Mouse (Mus musculus) thymus, postnatal 36 days (tissue): ENCODE measurements at regions not wholly inside any gene's neighbourhood (a gene's known extent, or its start where the extent isn't known, plus 50 kb on each side); places are given as distances from the start of the nearest gene placed in this dataset.

Experiments used
- DNase-seq, 2 experiments: peaks; one replicate each; pipeline ENCODE4 v3.0.0; 2022; ENCODE audit warnings: mixed read lengths in 2 of 2

DNA sequence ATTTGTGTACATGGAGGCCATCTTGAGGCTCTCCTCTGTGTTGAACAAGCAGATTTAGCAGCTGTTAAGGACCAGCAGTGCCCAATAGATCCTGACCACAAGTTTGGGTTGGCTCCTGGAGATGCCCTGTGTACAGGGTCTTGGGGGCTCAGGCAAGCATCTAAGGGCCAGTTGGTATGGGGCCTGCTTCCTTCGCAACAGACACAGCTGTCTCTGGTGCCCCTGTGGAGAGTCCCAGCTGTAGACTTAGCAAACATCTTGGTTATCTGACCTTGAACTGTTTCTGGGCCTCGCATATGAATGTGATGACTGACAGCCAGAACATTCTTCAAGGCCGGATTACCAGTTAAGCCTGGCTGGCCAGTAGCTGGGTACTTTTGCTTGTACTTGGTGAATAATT is 135.4 kb upstream of the Runx1 start:
- no peak for DNase-seq

DNA sequence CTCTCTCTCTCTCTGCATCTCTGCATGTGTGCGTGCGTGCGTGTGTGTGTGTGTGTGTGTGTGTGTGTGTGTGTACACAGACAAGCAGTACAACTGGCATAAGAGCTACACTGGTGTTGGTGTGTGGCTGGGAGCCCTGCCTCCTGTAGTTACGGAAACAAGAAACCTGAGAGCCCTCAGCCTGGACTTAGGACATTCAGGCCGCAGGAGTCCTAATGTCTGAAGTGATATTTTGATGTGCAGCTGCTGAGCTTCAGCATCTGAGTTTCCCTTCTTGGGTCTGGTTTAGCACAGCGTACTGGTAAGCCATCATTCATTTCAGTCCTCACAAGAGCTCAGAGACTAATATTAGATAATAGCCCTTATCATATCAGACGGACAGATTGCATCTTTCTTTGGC is 134.8 kb upstream of the Runx1 start:
- no peak for DNase-seq

DNA sequence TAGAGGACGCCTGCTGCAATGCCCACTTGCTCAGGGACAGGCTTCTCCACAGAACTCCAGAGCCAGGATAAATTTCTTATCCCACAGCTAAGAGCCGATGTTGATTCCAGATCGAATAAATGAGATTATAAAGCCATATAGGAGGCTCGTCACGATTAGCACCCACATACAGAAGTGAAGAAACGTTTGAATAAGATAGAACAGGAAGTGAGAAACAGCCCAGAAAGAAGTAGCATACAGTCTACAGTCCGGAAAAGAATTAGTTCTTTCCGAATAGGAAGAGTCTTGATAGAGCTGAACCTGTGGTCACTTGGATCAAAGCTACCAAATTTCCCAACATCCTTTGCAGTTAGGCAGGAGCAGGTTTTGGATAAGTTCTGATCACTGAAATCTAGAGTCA is 133.0 kb upstream of the Runx1 start:
- DNase-seq: no peak

DNA sequence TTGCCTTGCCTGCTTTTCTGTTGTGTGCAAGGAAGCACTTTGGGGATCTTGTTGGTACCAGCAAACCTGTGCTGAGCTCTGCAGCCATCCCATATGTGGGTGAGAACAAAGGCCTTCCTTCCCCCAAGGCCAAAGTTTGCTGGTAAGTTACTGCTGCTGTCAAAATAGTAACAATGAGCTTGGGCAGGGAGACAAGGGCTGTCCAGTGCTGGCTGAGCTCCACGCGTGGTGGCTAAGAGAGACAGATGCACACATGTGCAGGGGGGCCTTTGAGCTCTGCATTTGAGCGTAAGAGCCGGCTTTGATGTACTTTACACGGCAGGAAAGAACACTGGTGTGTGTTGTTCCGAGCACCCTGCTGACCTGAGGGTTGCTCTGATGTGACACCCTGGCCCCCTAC is 132.2 kb upstream of the Runx1 start:
- no peak for DNase-seq

DNA sequence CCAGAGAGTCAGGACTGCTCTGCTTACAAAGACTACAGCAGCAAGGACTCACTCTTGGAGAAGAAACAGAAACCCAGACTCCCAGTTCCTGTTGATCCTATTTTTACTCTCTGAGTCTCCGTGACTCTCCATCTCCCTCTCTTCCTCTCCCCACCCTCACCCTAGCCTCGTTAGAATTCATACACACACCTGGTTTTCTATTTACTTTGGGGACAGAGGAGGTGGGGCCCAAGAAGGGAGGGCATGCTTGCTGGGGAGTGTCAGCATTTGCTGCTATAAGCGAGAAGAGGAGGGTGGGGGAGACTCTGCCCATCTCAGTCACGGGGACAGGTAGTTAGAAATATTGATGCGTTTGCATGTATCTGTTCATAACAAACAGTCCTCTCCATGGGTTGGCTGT is 129.6 kb upstream of the Runx1 start:
- no peak for DNase-seq

DNA sequence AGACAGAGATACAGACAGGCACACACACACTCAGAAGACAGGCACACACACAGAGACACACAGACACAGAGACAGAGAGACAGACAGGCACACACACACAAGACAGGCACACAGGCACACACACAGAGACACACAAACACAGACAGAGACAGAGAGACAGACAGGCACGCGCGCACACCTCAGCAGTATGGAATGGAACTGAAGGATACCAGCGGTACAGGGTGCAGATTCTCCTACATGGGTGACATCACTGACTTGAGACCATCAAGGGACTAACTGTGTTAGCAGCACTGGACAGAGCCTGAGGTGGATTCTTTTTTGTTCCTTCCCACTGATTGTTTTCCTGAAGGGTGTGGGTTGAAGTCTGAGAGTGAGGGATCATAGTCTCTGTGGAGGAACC is 129.1 kb upstream of the Runx1 start:
- DNase-seq: no peak

DNA sequence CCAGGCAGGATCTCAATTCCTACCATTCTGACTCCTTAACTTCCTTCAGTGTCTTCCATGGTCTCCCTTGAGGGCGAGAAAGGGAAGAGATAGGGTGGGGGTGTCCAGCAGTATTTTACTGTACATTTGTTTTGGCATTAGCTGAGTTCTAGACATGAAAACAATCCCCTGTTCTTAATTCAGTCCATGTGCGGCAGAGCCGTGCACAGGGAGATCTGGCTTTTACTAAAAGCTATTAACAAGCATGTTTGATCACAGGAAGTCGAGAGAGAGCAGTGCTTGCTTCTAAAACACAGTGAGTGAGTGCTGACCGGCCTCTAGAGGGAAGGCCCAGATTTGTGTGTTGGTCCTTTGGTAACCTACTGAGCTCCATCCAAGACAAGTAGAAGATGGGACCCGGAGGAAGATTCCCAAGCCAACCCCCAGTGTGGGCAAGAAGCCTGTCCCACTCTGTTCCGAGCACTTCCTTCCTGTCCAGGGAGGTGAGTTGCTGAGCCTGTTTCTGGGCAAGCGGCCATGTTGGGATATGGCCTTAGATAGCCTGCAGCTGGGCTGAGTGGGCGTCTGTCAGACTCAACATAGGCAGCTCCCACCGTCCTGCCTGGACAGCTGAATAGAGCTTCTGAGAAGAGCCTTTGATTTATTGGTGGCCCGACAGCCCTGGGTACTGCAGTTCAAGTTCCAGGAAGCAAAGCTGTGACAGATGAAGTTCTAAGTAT is 128.1 kb upstream of the Runx1 start:
- DNase-seq: no peak

DNA sequence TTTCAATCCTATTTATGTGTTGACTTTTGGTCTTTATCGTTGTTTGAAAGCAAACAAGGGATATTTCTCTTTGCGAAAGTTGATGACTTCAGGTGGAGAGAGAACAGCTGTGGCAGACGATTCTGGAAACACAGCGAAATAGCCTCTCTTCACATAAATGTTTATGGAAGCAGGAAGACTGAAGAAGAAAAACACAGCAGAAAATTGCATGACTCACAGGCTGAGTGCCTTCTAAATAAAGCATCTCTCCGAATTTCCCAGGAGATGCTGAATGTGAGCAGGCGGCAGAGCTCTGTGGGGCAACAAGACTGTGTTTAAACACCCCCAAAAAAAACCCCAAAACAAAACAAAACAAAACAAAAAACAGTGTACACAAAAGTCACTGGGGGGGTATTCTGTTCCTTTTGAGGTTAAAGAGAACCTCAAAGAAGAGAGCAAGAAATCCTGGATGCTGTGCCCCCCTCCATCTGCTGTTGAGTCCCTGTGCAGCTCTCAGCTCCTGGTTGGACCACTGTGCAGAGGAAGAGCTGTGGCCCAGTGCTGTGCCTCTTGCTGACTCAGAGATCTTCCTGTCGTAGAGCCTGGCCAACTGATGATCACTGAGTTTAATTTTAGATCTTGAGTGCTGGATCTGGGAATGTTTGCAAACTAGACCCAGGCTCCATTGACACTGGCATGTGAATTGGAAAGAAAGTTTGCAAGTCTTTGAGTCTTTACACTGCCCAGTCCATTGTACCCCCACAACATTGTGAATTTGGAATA is 126.6 kb upstream of the Runx1 start:
- no peak for DNase-seq

DNA sequence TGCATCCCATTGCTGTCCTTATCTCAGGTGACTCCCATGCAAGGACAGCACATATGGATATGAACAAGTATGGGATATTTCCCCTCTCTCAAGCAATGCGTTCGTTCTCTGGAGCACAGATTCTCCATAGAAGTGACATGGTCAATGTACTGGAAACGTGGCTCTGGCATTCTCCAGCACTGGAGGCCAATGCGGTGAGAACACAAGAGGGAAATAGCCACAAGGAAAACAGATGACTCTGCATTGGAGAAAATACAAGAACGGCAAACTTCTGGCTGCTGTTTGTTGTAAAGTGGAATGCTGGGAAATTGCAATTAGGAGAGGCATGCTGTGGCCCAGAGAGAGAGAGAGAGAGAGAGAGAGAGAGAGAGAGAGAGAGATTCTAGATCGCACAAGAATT is 125.6 kb upstream of the Runx1 start:
- DNase-seq: no peak

DNA sequence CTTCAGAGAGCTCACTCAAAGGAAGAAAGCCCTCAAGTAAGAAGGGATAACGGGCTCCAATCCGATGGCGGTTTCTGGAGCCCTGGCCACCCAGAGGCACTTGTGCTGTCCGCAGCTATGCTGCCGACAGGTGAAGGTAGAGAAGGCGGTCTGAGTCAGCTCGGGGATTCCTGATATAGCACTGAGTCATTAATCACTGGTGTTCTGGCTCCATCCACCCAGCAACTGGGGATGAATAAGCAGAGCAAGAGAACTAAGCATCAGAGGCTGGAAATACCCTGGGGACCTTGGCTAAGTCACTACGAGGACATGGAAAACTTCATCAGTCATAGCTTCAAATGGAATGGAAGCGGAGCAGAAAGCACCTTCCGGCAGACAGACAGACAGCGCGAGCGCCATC is 122.5 kb upstream of the Runx1 start:
- DNase-seq: no peak

DNA sequence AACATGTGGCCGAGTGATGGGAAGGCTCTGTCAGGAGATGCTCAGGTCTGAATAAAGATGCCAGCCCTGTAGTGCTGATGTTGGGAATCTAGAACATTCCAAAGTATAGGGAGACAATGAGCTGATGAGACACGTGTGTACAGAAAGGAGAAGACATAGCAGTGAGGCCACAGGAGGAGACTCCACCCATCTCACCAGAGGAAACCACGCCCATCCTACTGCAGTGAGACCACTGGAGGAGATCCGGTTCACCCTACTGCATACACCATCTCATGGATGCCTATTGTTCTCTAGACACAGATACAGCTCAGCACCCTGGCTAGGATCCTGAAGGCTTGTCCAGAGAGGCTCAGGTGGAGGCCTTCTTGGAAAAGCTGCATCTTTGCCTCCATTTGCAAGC is 120.6 kb upstream of the Runx1 start:
- DNase-seq: peak; percentile 47 to 70

DNA sequence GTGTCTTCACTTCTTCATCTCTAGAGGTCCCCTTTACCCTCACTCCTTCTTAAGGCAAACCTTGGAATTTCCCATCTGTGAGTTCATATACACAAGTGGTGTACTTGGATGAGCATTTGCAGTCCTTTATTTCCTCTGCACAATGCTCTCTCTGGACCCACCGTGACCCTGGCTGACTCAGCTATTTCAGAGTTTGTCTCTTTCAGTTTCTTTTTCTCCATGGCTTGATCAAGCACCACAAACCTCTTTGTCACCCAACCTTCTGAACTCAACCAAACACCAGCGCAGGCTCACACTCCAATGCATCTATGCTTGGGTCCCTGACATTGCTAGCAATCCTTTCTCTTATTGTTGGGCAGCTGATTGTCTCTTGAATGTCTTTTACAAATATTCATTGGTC is 118.0 kb upstream of the Runx1 start:
- DNase-seq: no peak

DNA sequence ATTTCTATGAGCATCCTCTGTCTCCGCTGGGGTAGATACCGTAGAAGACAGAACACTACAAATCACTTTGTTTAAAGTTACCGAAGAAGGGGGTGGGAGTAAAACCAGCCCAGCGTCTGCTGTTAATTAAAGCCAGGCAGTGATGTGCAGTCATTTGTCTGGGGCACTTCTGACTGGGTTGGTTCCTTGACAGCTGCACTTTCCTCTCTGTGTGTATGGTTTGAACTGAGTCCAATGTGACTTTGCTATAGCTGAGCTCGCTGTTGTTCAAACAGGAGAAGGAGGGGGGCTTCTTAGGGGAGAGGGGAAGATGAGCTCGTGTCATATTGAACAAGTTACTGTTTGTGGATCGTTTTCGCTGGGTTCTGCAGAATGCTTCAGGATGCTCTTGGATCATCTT is 113.7 kb upstream of the Runx1 start:
- no peak for DNase-seq

DNA sequence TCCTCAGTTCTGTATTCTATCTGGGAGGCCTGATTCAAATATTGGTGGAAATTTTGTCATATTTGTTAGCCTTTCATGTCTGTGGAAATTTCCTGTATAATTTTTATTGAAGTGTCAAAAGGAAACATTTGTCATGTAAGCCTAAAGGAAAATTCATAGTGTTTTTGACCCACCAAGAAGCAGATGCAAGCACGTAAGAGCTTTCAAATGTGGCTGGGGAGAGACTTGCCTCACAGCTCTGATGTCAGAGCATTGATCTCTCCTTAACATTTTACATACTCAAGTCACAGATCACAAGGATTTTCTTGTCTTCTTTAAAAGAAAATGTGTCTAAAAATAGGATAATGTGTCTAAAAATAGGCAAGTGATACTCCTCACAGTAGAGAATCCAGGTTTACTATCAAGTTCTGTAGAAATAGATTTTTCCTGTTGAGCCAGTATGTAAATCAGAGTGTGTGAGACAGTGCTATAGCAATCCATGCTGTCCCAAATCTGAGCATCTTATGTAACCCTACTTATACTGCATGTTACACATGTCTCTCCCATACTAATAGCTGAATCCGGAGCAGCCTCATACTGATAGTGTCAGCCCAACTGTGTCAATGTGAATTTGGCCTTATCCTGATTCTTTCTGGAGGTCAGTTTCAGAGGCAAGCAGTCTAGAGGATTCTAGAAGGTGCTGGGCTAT is 110.0 kb upstream of the Runx1 start:
- DNase-seq: no peak

DNA sequence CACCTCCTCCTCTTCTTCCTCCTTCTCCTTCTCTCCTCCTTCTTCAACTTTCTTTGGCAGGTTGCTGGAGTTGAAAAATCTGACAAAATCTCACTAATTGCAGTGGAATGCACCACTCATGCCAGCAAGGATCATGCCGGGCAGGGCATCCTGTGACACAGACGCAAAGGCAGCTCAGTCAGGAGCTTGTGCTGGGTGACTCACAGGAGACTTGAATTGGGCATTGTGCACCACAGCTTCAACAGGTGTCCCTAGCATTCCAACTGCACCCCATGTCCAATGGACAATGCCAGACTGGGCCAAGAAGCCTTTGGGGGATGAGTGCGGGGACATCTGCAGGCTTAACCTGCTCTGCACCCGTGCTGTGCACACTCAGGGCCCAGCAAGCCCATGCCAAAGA is 104.2 kb upstream of the Runx1 start:
- no peak for DNase-seq

DNA sequence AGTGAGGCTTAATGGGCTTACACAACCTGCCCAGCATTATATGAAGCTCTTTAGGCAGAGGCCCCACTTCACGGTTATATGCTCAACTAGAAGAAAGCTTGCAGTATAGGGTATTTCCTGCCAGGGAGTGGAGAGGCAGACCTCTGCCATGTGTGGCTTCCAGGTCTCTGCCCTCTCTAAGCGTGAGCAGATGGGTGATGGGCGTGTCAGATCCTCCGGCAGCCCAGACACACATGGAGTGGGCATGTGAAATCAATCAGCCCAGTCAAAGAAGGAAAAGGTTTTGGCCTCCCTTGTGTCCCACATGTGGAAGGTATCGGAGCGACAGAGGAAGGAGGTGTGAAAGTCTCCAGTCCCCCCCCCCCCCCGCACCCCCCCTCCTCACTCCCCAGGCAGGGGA is 102.3 kb upstream of the Runx1 start:
- peak; percentile 50 to 63 for DNase-seq

DNA sequence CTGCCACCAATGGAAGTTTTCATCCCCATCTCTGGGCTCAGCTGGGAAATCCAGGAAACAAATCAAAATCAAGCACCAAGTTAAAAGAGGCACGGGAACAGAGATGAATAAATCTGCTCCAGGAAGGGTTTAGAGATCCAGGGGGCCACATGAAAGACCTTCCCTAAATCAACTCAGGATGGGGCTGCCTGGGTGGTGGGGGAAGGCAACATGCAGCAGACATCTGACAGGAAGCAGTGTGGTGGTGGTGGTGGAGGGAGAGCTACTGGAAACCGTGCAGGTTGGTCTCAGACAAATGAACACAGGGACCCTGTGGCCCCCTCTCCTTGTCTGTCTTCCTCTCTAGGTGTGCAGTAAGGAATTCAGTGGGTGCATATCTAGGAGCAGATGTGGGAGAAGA is 101.7 kb upstream of the Runx1 start:
- DNase-seq: peak; percentile 69 to 76

DNA sequence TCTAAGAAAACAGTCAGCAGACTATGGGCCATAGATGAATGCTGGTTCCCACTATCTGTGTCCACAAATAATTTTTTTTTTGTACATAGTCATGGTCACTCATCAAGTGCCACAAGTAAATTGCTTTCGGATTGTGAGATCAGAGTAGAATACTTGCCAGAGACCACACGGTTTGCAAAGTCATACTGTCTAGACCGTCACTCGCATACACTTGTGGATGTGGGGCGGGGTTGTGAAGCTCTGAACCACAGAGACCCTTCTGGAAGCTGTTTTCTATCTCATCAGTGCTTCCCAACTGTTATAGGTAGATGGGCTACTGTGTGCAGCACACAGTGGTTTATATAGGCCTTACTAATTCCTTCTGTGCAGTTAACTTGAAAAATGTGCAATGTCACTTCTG is 100.9 kb upstream of the Runx1 start:
- DNase-seq: peak in 1 of 2 experiments; percentile 15

DNA sequence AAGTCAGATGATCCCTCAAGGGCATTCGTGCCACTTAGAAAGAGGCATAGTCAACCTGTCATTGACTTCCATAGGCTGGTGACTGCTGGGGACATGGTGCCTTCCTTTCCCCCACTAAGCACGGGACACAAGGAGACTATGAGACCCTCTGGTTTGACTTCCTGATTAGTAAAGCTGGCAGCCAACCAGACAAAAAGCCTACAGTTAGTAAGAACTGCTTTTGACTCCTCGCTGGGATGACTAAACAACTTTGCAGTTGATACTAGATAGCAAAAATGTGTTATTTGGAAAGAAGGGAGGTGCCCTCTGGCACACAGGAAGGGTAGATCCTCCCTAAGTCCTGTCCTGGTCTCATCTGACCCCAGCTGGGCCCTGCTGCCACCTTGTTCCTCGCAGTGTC is 95.0 kb upstream of the Runx1 start:
- DNase-seq: no peak

DNA sequence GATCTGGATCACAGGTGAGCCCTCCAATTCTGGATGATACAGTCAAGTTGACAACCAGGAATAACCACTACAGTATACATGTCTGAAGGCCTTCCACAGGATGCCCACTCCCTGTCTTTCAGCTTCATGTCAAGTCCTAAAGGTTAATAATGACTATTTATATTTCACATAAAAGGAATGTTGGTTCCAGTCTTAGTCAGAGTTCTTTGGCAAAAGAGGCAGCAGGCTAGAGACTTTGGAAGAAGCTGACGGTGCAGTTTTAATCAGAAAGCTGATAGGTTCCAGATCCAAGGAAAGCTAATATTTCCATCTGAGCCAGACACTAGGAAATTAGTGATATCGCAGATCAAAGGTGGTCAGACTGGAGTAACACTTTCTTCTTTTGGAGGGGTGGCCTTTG is 91.4 kb upstream of the Runx1 start:
- DNase-seq: no peak

DNA sequence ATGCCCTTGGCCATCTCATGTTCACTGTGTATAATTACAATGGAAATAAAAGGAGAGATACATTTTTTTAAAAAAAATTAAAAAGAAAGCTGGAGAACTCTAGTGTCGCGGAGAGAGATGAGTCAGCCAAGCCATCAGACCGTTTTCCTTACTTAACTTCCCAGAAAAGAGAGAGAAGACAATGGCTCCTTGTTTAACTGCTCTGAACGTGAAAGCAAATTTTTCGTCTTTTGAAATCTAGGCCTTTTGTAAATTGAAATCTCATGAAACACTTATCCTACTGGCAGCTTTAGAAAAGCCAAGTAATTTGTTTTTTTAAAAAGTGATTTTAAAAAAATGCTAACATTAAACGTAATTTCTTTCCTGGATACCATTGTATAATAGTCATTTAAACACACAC is 89.7 kb upstream of the Runx1 start:
- DNase-seq: no peak

DNA sequence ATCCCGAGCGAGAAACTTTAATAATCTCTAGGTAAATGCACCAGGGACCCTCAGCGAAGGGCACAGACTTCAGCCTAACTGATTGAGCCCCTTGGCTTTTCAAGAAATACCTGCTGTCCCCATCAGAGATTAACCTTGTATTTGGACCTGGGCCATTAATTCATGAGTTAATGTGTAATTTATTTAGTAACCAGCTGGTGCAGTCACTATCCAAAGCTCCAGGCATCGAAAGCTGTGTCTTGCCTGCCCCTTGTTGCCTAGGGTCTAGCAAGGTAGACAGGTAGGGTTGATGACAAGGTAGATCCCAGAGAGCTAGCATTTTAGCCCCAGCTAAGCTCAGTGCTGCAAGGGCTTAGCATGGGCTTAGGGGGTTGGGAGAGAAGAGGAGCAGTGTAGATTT is 80.9 kb upstream of the Runx1 start:
- DNase-seq: no peak

DNA sequence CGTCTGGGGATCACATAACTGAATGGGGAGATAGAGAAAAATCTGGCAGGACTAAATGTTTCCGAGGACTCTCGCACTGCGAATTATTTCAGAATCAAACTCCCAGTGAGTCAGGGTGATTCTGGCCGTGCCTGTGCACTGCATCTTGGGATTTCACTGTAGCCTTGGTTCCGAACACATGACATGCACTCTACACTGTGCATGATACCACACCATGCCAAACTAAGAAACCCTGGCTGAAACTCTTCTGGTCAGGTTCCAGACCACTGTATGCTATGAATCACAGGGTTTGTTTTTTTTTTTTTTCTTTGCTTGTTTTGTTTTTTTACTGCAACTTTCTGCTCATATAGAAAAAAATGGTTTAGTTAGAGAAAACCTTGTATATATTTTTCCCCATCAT is 79.7 kb upstream of the Runx1 start:
- DNase-seq: no peak

DNA sequence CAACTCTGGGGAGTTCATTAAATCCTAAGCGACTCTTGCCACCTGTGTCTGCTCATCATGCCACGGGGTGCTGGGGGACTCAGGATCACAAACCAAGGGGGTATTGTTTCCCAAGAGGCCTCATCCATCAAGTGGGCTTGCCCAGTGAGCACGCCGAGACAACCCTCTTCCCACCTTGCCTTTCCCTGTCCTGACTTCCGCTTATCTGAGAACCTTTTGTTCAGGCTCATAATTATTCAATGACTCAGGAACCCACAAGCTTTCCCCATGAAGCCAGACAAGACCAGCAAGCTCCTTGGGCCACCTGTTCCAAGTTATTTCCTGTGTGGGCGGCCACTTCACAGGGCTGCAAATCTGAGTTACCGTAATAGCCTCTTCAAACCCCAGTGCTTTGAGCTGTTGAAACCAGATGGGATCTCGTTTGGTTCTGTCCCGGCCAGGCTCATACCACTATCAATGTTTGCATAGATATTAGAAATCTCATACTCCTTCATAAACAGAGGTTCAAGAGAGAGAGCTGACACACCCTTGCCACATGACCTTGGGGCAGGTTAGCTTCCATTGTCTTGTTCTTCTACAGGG is 78.0 kb upstream of the Runx1 start:
- no peak for DNase-seq
